In the genomic region with DNA sequence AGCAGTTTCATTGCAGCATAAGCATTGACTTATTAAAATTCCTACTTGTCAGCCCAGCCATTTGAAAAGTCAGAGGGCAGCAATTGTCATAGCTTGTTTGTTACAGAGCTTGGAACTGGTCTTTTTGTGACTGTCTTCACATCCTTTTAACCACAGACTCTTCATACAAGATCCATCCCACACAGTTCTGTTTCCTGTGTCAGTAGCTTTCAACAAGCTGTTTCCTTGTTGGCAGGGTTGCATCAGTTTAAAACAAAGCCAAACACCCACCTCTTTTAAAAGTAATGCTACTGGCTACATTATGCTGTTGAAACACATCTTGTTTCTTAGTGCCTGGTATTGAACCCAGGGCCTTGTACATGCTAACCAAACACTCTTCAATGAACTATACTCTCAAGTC, we compare ENCODE assay signal across 9 mouse cellular contexts. TPM values are rescaled to one million over a fixed set of nuclear protein-coding genes. Genes with fewer than 3 reads are reported as not detected.
DNase-seq lines count a peak whose midpoint lies in the region; ATAC-seq and TF ChIP-seq lines count a peak whose summit lies in the region.
"Had no signal": no experiment of that assay in that cellular context is flagged by ENCODE, and none has a peak within 500 bp of the region (broad histone marks: within the 10 kb centered on the region; RNA-seq: fewer than 3 reads in every experiment).

No protein-coding gene starts in this region.

- H3K4me3 ChIP-seq in hindbrain, postnatal 0 days (ENCODE audit: low read length) = no peak overlapping the region
- no peak overlapping the region for H3K4me3 ChIP-seq in hindbrain, embryonic 16.5 days (ENCODE audit: low read length)
- no peak overlapping the region for H3K4me3 ChIP-seq in forebrain, embryonic 10.5 days
- 0 out of 2 replicates have a peak overlapping the region, but pooled peaks have one; percentile 23 for H3K4me3 ChIP-seq in liver, embryonic 13.5 days (replicated peaks)
- no peak overlapping the region for H3K4me3 ChIP-seq in hindbrain, embryonic 14.5 days (replicated peaks; ENCODE audit: low read length)
- H3K4me3 ChIP-seq: hindbrain, embryonic 15.5 days had no signal

- H3K4me1 ChIP-seq in hindbrain, postnatal 0 days (ENCODE audit: insufficient read depth, low read length) = peaks cover 6% of the 10 kb centered on the region; the same call in 1 of the 2 replicates
- peaks cover 3% of the 10 kb centered on the region; the same call in 1 of the 2 replicates for H3K4me1 ChIP-seq in hindbrain, embryonic 16.5 days (ENCODE audit: control insufficient read depth, insufficient read depth, low read depth, low read length)
- peaks cover 44% of the 10 kb centered on the region for H3K4me1 ChIP-seq in forebrain, embryonic 10.5 days
- peaks cover 91% of the 10 kb centered on the region for H3K4me1 ChIP-seq in liver, embryonic 13.5 days (replicated peaks)
- 0 out of 2 replicates have a peak, but pooled peaks cover 17% of the 10 kb centered on the region for H3K4me1 ChIP-seq in hindbrain, embryonic 14.5 days (replicated peaks; ENCODE audit: control insufficient read depth, insufficient read depth, low read length)

- H3K9me3 ChIP-seq in hindbrain, postnatal 0 days (ENCODE audit: low read length) = no peaks in the 10 kb centered on the region
- no peaks in the 10 kb centered on the region for H3K9me3 ChIP-seq in hindbrain, embryonic 16.5 days (ENCODE audit: control insufficient read depth, low read length)
- no peaks in the 10 kb centered on the region for H3K9me3 ChIP-seq in forebrain, embryonic 10.5 days
- no peaks in the 10 kb centered on the region for H3K9me3 ChIP-seq in liver, embryonic 13.5 days (replicated peaks)
- H3K9me3 ChIP-seq in hindbrain, embryonic 14.5 days (ENCODE audit: control insufficient read depth, low read length) = no peaks in the 10 kb centered on the region
- H3K9me3 ChIP-seq: hindbrain, embryonic 15.5 days had no signal

- no peak overlapping the region for H3K4me2 ChIP-seq in hindbrain, postnatal 0 days (ENCODE audit: low read depth, low read length)
- H3K4me2 ChIP-seq in hindbrain, embryonic 16.5 days (ENCODE audit: low read length) = no peak overlapping the region
- peak overlapping the region; percentile 75 for H3K4me2 ChIP-seq in liver, embryonic 13.5 days
- H3K4me2 ChIP-seq in hindbrain, embryonic 14.5 days (replicated peaks) = no peak overlapping the region
- H3K4me2 ChIP-seq: hindbrain, embryonic 15.5 days had no signal

- ATAC-seq in hindbrain, postnatal 0 days = no peak
- no peak for ATAC-seq in hindbrain, embryonic 16.5 days
- no peak for ATAC-seq in liver, embryonic 13.5 days (ENCODE audit: low read depth)
- ATAC-seq in hindbrain, embryonic 14.5 days (ENCODE audit: low FRiP score) = no peak

- DNase-seq in hindbrain, postnatal 0 days (ENCODE audit: low spot score) = no peak
- peak; percentile 25 for DNase-seq in A20 (ENCODE audit: low read depth, low spot score)
- DNase-seq in forebrain, embryonic 10.5 days (ENCODE audit: extremely low spot score, low spot score) = no peak
- DNase-seq in liver, embryonic 13.5 days = no peak
- no peak for DNase-seq in cerebellum, adult 11-12 months
- DNase-seq in hindbrain, embryonic 14.5 days (ENCODE audit: low spot score) = no peak
- no peak for DNase-seq in yolk sac, embryonic 10.5 days (ENCODE audit: low spot score)

- H3K9ac ChIP-seq in hindbrain, postnatal 0 days (replicated peaks; ENCODE audit: low read length) = no peak overlapping the region
- H3K9ac ChIP-seq in hindbrain, embryonic 16.5 days (ENCODE audit: low read depth, low read length) = no peak overlapping the region
- peak overlapping the region; percentile 61 for H3K9ac ChIP-seq in liver, embryonic 13.5 days
- no peak overlapping the region for H3K9ac ChIP-seq in hindbrain, embryonic 14.5 days
- H3K9ac ChIP-seq: hindbrain, embryonic 15.5 days had no signal

- 0 out of 2 replicates have a peak overlapping the region, but pooled peaks have one; percentile 22 for H3K27ac ChIP-seq in hindbrain, postnatal 0 days
- H3K27ac ChIP-seq in hindbrain, embryonic 16.5 days (ENCODE audit: low read depth, low read length) = no peak overlapping the region
- peak overlapping the region; percentile 60; the same call in 1 of the 2 replicates for H3K27ac ChIP-seq in forebrain, embryonic 10.5 days
- peak overlapping the region; percentile 95 for H3K27ac ChIP-seq in liver, embryonic 13.5 days
- no peak overlapping the region for H3K27ac ChIP-seq in hindbrain, embryonic 14.5 days
- H3K27ac ChIP-seq: hindbrain, embryonic 15.5 days had no signal

- no peak for TF ChIP-seq CTCF in hindbrain, postnatal 0 days (IDR thresholded peaks at IDR 0.05; ENCODE audit: low read depth)

- no peaks in the 10 kb centered on the region for H3K27me3 ChIP-seq in hindbrain, postnatal 0 days (ENCODE audit: insufficient read depth, low read length)
- H3K27me3 ChIP-seq in hindbrain, embryonic 16.5 days (replicated peaks; ENCODE audit: control insufficient read depth, insufficient read depth, low read length) = no peaks in the 10 kb centered on the region
- H3K27me3 ChIP-seq in forebrain, embryonic 10.5 days (ENCODE audit: poor library complexity, severe bottlenecking) = no peaks in the 10 kb centered on the region
- no peaks in the 10 kb centered on the region for H3K27me3 ChIP-seq in liver, embryonic 13.5 days
- no peaks in the 10 kb centered on the region for H3K27me3 ChIP-seq in hindbrain, embryonic 14.5 days (ENCODE audit: control insufficient read depth, insufficient read depth, low read length)
- H3K27me3 ChIP-seq: hindbrain, embryonic 15.5 days had no signal

- no peaks in the 10 kb centered on the region for H3K36me3 ChIP-seq in hindbrain, postnatal 0 days (ENCODE audit: insufficient read depth, low read length)
- H3K36me3 ChIP-seq in hindbrain, embryonic 16.5 days (ENCODE audit: control insufficient read depth, insufficient read depth, low read length) = no peaks in the 10 kb centered on the region
- H3K36me3 ChIP-seq in forebrain, embryonic 10.5 days (replicated peaks) = no peaks in the 10 kb centered on the region
- H3K36me3 ChIP-seq in liver, embryonic 13.5 days = no peaks in the 10 kb centered on the region; the same call in 1 of the 2 replicates
- H3K36me3 ChIP-seq in hindbrain, embryonic 14.5 days (replicated peaks; ENCODE audit: control insufficient read depth, insufficient read depth) = no peaks in the 10 kb centered on the region
- H3K36me3 ChIP-seq: hindbrain, embryonic 15.5 days had no signal

RNA-seq across cellular contexts. Expression of gene Lims1, which starts 46.9 kb away (rescaled TPM):
- total RNA-seq in hindbrain, postnatal 0 days (2014; rRNA removed) = 31.6 and 38.5 TPM in 2 replicates
- polyA plus RNA-seq in hindbrain, postnatal 0 days (2015; fragmentation: Nextera tagmentation; extraction: Ambion mirVana) = 55.7 and 58.7 TPM in 2 replicates
- 60.0 and 61.0 TPM in 2 replicates for polyA plus RNA-seq in hindbrain, embryonic 16.5 days (2015; fragmentation: Nextera tagmentation; extraction: Ambion mirVana)
- 98.1 and 102 TPM in 2 replicates for polyA plus RNA-seq in forebrain, embryonic 10.5 days (2016; fragmentation: Nextera tagmentation; extraction: Ambion mirVana)
- 107 and 118 TPM in 2 replicates for polyA plus RNA-seq in liver, embryonic 13.5 days (2015; fragmentation: Nextera tagmentation; extraction: Ambion mirVana)
- 57.2 and 59.8 TPM in 2 replicates for polyA plus RNA-seq in hindbrain, embryonic 14.5 days (2014; fragmentation: Nextera tagmentation; extraction: Ambion mirVana)

Comparison
In these comparisons a context has a peak if more than half of its experiments do, and no peak if none do; other contexts are left out.
1. H3K27ac ChIP-seq: peak in hindbrain, postnatal 0 days (single experiment), forebrain, embryonic 10.5 days (single experiment) and liver, embryonic 13.5 days (single experiment); none in hindbrain, embryonic 16.5 days (single experiment) and hindbrain, embryonic 14.5 days (single experiment).